Mouse (Mus musculus): ENCODE data around the gene Yaf2.

The Yaf2 gene

GRCm38 (mm10) chr15:93287628-93288027 lies 49.1 kb downstream of the Yaf2 start:
- DNase-seq (ENCODE audit: low spot score in 2 of 2), result no peak

GRCm38 (mm10) chr15:93285244-93285643 lies 51.5 kb downstream of the Yaf2 start:
- no peak for DNase-seq (ENCODE audit: low spot score in 2 of 2)

- no peak for DNase-seq (ENCODE audit: low spot score in 2 of 2)
These were observed 52.4 kb downstream of the Yaf2 start for GRCm38 (mm10) chr15:93284326-93284725.

DNA sequence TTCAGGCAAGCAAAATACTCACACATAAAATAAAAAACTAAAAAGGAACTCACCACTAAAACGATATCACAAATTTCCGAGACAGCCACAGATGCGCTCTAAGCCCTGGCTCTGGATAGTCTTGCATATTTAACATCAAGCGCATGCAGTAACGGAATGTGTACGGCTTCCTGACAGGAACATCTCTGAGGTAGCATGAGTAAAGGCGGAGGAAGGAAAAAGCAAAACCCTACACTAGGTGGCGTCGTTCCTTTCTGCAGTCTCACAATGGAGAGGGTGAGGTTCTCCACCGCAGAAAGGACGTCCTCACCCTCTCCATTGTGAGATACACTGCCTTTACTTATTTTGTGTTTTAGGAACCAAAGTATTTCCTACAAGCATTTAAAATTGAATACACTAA lies 53.4 kb downstream of the Yaf2 start:
- DNase-seq (ENCODE audit: low spot score in 2 of 2), result peak in 1 of 2 experiments; percentile 27

DNA sequence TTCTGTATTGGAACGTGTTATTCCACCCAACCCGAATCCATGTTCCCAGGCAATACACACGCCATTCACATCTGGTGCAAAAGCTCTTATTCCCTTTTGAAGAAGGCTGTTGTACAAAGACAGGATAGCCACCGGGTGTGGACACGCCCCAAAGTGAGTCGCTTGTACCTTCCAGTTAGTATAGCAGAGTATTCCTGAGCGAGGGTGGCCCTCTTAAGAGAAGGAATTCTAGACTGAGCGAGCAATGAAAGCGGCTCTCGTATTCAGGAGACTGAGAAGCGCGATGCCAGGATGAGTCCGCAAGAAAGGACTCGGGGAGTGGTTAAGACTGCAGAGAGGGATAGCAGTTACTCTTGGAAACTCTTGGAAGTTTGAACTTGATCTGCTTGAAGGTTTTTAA lies 60.5 kb downstream of the Yaf2 start:
- no peak for DNase-seq (ENCODE audit: low spot score in 2 of 2)

- DNase-seq (ENCODE audit: low spot score in 2 of 2), result no peak
These were observed 61.1 kb downstream of the Yaf2 start for GRCm38 (mm10) chr15:93275623-93276022.

GRCm38 (mm10) chr15:93274679-93275583 lies 61.8 kb downstream of the Yaf2 start, which contains the start of gene Gxylt1:
Gene Gxylt1 (minus strand): TSS chr15:93275179.
- DNase-seq (ENCODE audit: low spot score in 2 of 2), result peak; percentile 99 to 100

GRCm38 (mm10) chr15:93273788-93274678 lies 62.7 kb downstream of the Yaf2 start:
- DNase-seq (ENCODE audit: low spot score in 2 of 2), result no peak

DNA sequence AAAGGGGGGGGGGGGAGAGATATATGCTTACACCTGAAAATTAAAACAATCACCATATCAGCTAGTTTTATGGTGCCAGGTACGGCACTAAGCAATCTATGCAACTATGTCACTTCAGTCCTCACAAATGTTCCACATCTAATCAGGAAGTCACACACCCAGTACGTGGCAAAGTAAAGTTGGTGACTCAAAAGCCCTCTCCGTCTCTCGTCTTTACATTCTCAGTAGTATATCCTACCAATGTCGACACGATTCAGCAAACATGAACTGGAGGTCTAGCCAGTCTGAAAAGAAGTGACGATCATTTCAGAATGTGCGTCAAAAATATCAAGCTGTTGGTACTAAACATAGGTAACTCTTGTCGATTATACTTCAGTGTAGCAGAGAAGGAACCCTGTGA lies 63.8 kb downstream of the Yaf2 start:
- DNase-seq (ENCODE audit: low spot score in 2 of 2), result no peak

DNA sequence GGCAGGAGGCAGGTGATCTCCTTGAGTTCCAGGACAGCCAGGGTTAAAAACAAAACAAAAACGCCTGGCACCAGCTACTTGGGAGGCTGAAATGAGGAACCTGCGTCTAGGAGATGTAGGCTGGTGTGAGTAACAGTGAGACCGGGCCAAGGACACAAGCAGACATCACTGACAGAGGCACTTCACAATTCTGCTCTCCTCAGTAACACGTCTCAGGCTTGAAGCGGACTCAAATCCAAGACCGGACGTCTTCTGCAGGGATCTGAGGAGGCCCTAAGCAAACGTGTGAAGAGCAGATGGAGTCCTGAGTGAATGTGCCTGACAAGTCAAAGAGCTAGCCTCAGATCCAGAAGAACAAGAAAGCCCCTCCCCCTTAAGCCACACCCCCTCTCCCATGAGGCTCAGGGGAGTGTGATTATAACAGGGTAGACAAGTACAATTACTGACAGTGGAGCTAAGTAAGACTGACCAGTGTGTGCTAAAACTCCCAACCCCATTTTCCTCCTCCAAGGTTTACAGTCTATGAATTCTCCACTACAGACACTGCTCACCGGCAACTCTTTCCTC lies 66.4 kb downstream of the Yaf2 start:
- no peak for DNase-seq (ENCODE audit: low spot score in 2 of 2)

- no peak for DNase-seq (ENCODE audit: low spot score in 2 of 2)
These were observed 67.2 kb downstream of the Yaf2 start for GRCm38 (mm10) chr15:93269572-93269971.

GRCm38 (mm10) chr15:93268001-93268400 lies 68.7 kb downstream of the Yaf2 start:
- no peak for DNase-seq (ENCODE audit: low spot score in 2 of 2)

GRCm38 (mm10) chr15:93267479-93267878 lies 69.3 kb downstream of the Yaf2 start:
- DNase-seq (ENCODE audit: low spot score in 2 of 2), result no peak

DNA sequence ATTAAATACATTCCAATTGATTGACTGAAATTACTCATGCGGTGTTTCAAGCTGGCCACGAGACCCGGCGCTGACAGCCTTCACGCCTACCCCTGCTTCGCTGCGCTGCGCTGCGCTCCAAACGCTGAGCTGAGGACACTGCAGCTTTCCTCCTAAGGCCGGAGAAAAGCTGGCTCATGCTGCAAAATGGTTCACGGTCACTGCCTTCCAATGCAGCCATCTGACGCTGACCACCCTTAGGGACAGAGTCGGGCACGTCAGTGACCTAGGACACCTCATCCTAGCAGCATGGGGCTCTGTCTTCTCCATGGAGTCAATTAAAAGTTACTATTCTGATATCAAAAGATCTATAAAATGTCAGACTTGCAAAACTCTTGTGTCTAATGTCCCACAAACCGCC lies 70.4 kb downstream of the Yaf2 start:
- DNase-seq (ENCODE audit: low spot score in 2 of 2), result no peak

DNA sequence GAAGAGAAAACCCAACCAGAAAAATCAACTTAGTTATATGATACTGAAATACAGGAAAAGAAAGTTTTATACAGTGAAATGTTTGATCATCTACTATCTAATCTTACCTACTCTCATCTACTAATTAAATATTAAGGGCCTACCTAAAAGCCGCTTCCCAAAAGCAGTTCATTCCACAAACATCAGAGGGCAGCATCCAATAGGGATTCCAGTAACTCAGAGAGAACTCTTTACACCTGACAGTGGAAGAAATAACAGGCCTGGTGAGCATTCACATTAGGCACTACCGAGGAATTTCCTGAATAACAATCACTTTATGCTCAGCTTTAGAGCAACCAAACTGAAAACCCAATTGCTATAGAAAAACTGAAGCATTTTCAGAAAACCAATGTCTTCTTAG lies 71.0 kb downstream of the Yaf2 start:
- DNase-seq (ENCODE audit: low spot score in 2 of 2), result peak; percentile 22 to 46

DNA sequence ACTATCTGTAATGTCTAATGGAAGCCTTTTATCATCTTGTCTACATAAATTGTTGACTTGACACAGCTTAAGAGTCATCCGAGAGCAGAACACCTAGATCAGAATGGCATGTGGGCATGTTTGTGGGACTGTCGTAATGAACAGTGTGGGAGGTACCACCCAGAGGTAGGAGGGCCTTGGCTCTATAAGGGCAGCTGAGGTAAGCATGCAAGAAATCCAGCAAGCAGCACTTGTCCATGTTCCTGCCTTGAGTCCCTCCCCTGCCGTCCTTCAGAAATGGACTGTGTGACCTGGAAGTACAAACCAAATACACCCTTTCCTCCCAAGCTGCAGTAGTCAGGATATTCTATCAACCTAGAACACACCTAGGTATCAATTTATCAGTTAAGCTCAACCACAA lies 71.5 kb downstream of the Yaf2 start:
- DNase-seq (ENCODE audit: low spot score in 2 of 2), result no peak

DNA sequence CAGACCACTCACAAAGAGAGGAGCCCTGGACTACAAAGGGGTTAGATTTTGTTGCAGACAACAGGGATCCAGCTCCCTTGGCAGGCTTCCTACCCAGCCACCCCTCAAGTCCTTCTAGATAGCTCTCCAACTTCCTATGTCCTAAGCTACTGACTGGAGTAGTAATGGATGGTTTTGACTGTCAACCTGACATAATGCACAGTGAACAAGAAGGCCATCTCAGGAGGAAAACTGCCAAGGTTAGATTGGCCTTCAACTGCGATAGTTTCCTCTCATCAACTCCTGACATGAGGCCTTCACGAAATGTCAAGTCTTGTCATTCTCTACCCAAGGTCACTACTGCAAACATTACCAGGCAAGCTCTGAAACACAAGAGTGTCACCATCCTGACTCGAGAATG lies 72.5 kb downstream of the Yaf2 start:
- DNase-seq (ENCODE audit: low spot score in 2 of 2), result no peak

DNA sequence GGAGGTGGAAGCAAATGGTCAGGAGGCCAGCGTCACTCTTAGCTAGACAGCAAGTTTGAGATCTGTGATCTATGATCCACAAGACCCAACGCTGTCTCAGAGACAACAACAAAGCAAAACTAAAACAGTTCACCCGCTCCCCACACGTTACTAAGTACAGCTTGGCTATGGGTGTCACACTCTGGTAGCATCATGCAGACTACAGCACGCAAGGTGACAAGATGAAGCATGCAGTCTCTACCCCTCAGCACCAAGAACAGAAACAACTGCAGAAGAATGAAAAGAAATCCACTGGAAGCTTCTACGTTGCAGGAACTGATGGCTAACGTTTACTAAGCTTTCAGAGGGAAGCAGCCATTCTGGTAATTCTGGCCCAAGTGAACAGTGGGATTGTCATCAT lies 73.2 kb downstream of the Yaf2 start:
- DNase-seq (ENCODE audit: low spot score in 2 of 2), result no peak

- DNase-seq (ENCODE audit: low spot score in 2 of 2), result no peak
These were observed 73.9 kb downstream of the Yaf2 start for GRCm38 (mm10) chr15:93262818-93263217.

DNA sequence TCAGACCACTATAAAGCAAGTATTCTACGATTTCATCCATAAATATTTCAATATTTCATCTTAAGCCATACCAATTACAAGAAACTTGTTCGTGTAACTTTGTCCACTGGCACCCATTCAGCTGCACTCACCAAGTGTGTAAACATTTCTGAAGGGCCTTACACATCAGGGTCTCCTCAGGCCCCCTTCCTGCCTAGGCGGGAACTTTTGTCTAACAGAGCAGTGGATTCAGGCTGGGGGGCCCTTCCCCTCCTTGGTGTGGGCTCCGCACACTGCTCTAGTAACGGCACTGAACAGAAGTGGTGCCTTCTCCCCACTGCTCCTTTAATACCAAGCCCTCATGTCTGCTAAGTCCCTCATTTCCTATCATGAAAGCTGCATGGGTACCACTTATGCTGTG lies 74.5 kb downstream of the Yaf2 start:
- no peak for DNase-seq (ENCODE audit: low spot score in 2 of 2)

DNA sequence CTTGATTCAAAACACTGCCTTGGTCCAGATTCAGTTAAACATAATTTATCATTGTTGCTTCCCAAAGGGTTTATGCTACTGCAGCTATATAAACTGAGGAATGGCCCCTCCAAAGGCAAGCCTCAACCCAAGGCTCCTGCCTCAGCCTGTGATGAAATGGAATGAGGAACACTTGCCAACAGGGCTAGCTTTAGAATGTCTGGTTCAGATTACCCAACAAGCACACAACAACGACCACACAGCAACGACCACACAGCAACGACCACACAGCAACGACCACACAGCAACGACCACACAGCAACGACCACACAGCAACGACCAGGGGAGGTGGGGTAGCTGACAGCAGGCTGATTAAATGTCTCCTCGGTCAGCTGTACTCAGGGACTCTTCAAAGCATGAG lies 76.8 kb downstream of the Yaf2 start:
- no peak for DNase-seq (ENCODE audit: low spot score in 2 of 2)

DNA sequence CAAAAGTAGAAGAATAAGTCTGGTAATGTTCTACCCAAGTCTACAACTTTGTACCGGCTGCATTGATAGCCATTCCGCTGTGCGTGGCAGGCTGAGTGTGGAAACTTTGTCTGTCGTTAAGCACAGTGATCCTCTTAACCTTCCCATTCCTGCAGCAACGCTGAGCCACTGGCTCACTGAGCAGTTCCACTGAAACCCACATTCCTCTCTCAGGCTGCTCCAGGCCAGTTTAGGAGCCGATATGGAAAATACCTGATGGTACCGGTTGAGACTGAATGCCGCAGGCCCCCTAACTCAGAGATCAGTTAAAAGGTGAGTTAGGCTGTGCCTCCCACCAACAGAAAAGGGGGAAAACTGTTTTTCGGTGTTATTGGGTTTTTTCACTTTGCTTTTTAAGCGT lies 81.4 kb downstream of the Yaf2 start:
- no peak for DNase-seq (ENCODE audit: low spot score in 2 of 2)
